ENCODE assay signal across 20 mouse cellular contexts in genomic region chr3:108881873-108882272, GRCm38 (mm10). TPM values are rescaled to one million over a fixed set of nuclear protein-coding genes. Genes with fewer than 3 reads are reported as not detected.
A peak's percentile ranks its signal among the peaks of the same experiment; 100 is the strongest.
DNase-seq lines count a peak whose midpoint lies in the region; ATAC-seq and TF ChIP-seq lines count a peak whose summit lies in the region.
"Not testable (repeated sequence)": the region's sequence is repeated elsewhere in the genome, so short reads cannot be mapped to it uniquely, and the experiment has no call there.
"Had no signal": no experiment of that assay in that cellular context is flagged by ENCODE, and none has a peak within 500 bp of the region (broad histone marks: within the 10 kb centered on the region; RNA-seq: fewer than 3 reads in every experiment).

No protein-coding gene starts in this region.

- peak; percentile 90 for DNase-seq in 3T3-L1 (ENCODE audit: low read depth, low spot score)
- DNase-seq in brain, adult 2 months (ENCODE audit: low read depth, low spot score) = peak; percentile 61
- DNase-seq in fibroblast of lung, adult 2 months (ENCODE audit: low read depth) = peak; percentile 28
- peak; percentile 23 for DNase-seq in kidney, postnatal 0 days (ENCODE audit: low spot score)

- not testable (repeated sequence) for H3K27me3 ChIP-seq in heart, embryonic 15.5 days; kidney, postnatal 0 days (ENCODE audit: insufficient read depth, low read length); limb, embryonic 15.5 days; stomach, embryonic 14.5 days (ENCODE audit: control insufficient read depth, insufficient read depth, low read length)

- not testable (repeated sequence) for H3K9ac ChIP-seq in heart, embryonic 15.5 days; kidney, postnatal 0 days (ENCODE audit: low read depth, low read length); limb, embryonic 15.5 days; stomach, embryonic 14.5 days (replicated peaks; ENCODE audit: low read depth, low read length)

- peaks cover 54% of the 10 kb centered on the region for H3K4me1 ChIP-seq in heart, embryonic 15.5 days (replicated peaks)
- H3K4me1 ChIP-seq in kidney, postnatal 0 days (replicated peaks; ENCODE audit: insufficient read depth, low read length); stomach, embryonic 14.5 days (ENCODE audit: control insufficient read depth, insufficient read depth, low read length): not testable (repeated sequence)
- H3K4me1 ChIP-seq in limb, embryonic 15.5 days = peaks cover 17% of the 10 kb centered on the region

- not testable (repeated sequence) for H3K4me3 ChIP-seq in heart, embryonic 15.5 days; kidney, postnatal 0 days (replicated peaks; ENCODE audit: low read depth, low read length); limb, embryonic 15.5 days; stomach, embryonic 14.5 days (ENCODE audit: low read depth, low read length)

- H3K9me3 ChIP-seq in heart, embryonic 15.5 days (replicated peaks); kidney, postnatal 0 days (replicated peaks; ENCODE audit: low read length); limb, embryonic 15.5 days; stomach, embryonic 14.5 days (ENCODE audit: control insufficient read depth, low read depth, low read length): not testable (repeated sequence)

- TF ChIP-seq CTCF in kidney, postnatal 0 days (IDR thresholded peaks at IDR 0.05; ENCODE audit: low read depth) = not testable (repeated sequence)

- not testable (repeated sequence) for ATAC-seq in heart, embryonic 15.5 days (replicated peaks; ENCODE audit: insufficient number of reproducible peaks, insufficient read depth, low FRiP score, low read depth); kidney, postnatal 0 days (replicated peaks; ENCODE audit: low FRiP score, low read depth); limb, embryonic 15.5 days (ENCODE audit: insufficient number of reproducible peaks, low FRiP score, low TSS enrichment, low read depth); stomach, embryonic 14.5 days (ENCODE audit: insufficient number of reproducible peaks, insufficient read depth, low FRiP score, low read depth)

- H3K36me3 ChIP-seq in heart, embryonic 15.5 days; kidney, postnatal 0 days (ENCODE audit: insufficient read depth, low read length); limb, embryonic 15.5 days; stomach, embryonic 14.5 days (ENCODE audit: control insufficient read depth, insufficient read depth, low read length): not testable (repeated sequence)

- 42% methylated on average over 4 of the region's 4 CpGs for WGBS in heart, embryonic 15.5 days
- WGBS in kidney, postnatal 0 days = 22% methylated on average over 4 of the region's 4 CpGs
- 17% methylated on average over 4 of the region's 4 CpGs for WGBS in limb, embryonic 15.5 days
- WGBS in stomach, embryonic 14.5 days = 35% methylated on average over 4 of the region's 4 CpGs

- H3K4me2 ChIP-seq in heart, embryonic 15.5 days; kidney, postnatal 0 days (ENCODE audit: low read length); limb, embryonic 15.5 days; stomach, embryonic 14.5 days (replicated peaks; ENCODE audit: low read depth, low read length): not testable (repeated sequence)

- H3K27ac ChIP-seq in heart, embryonic 15.5 days = peak overlapping the region; percentile 79
- not testable (repeated sequence) for H3K27ac ChIP-seq in kidney, postnatal 0 days
- peak overlapping the region; percentile 30; the same call in 1 of the 2 replicates for H3K27ac ChIP-seq in limb, embryonic 15.5 days
- 0 out of 2 replicates have a peak overlapping the region, but pooled peaks have one; percentile 72 for H3K27ac ChIP-seq in stomach, embryonic 14.5 days (ENCODE audit: low read length)

RNA-seq across cellular contexts. Expression of gene Fndc7, which starts 7.9 kb away (rescaled TPM):
- 0.09 and 0.36 TPM in 2 replicates for polyA plus RNA-seq in heart, embryonic 15.5 days (2015; fragmentation: Nextera tagmentation; extraction: Ambion mirVana)
- polyA plus RNA-seq in kidney, postnatal 0 days (2015; fragmentation: Nextera tagmentation; extraction: Ambion mirVana) = 0.04 TPM in 1 of 2 replicates, not detected in the other
- polyA plus RNA-seq in limb, embryonic 15.5 days (2015; fragmentation: Nextera tagmentation; extraction: Ambion mirVana) = 0.29 and 0.79 TPM in 2 replicates
- polyA plus RNA-seq in stomach, embryonic 14.5 days (2014; fragmentation: Nextera tagmentation; extraction: Ambion mirVana) = not detected in 2 replicates
- polyA plus RNA-seq: embryonic facial prominence, embryonic 11.5 days; forebrain, embryonic 13.5 days; limb, embryonic 10.5 days; midbrain, embryonic 13.5 days had no signal

RNA-seq across cellular contexts. Expression of gene Prpf38b, which starts 29.7 kb away (rescaled TPM):
- 48.1 and 51.6 TPM in 2 replicates for polyA plus RNA-seq in heart, embryonic 15.5 days (2015; fragmentation: Nextera tagmentation; extraction: Ambion mirVana)
- polyA plus RNA-seq in kidney, postnatal 0 days (2015; fragmentation: Nextera tagmentation; extraction: Ambion mirVana) = 47.6 and 56.4 TPM in 2 replicates
- polyA plus RNA-seq in limb, embryonic 15.5 days (2015; fragmentation: Nextera tagmentation; extraction: Ambion mirVana) = 74.7 and 90.3 TPM in 2 replicates
- polyA plus RNA-seq in stomach, embryonic 14.5 days (2014; fragmentation: Nextera tagmentation; extraction: Ambion mirVana) = 73.7 and 77.1 TPM in 2 replicates

RNA-seq across cellular contexts. Expression of gene Stxbp3, which starts 41.5 kb away (rescaled TPM):
- 28.1 and 29.9 TPM in 2 replicates for polyA plus RNA-seq in heart, embryonic 15.5 days (2015; fragmentation: Nextera tagmentation; extraction: Ambion mirVana)
- 35.5 and 37.6 TPM in 2 replicates for polyA plus RNA-seq in kidney, postnatal 0 days (2015; fragmentation: Nextera tagmentation; extraction: Ambion mirVana)
- 46.6 and 51.8 TPM in 2 replicates for polyA plus RNA-seq in limb, embryonic 15.5 days (2015; fragmentation: Nextera tagmentation; extraction: Ambion mirVana)
- 41.4 and 43.6 TPM in 2 replicates for polyA plus RNA-seq in stomach, embryonic 14.5 days (2014; fragmentation: Nextera tagmentation; extraction: Ambion mirVana)

RNA-seq across cellular contexts. Expression of gene Henmt1, which starts 57.8 kb away (rescaled TPM):
- 0.25 TPM in 1 of 2 replicates, not detected in the other for polyA plus RNA-seq in heart, embryonic 15.5 days (2015; fragmentation: Nextera tagmentation; extraction: Ambion mirVana)
- 0.29 and 0.42 TPM in 2 replicates for polyA plus RNA-seq in kidney, postnatal 0 days (2015; fragmentation: Nextera tagmentation; extraction: Ambion mirVana)
- 0.51 and 1.00 TPM in 2 replicates for polyA plus RNA-seq in limb, embryonic 15.5 days (2015; fragmentation: Nextera tagmentation; extraction: Ambion mirVana)
- 0.43 and 0.78 TPM in 2 replicates for polyA plus RNA-seq in stomach, embryonic 14.5 days (2014; fragmentation: Nextera tagmentation; extraction: Ambion mirVana)
- polyA plus RNA-seq: large intestine, adult 2 months; liver, postnatal 0 days; small intestine, adult 2 months had no signal

RNA-seq across cellular contexts. Expression of gene Gm9857, which starts 58.4 kb away (rescaled TPM):
- polyA plus RNA-seq in heart, embryonic 15.5 days (2015; fragmentation: Nextera tagmentation; extraction: Ambion mirVana) = not detected in 2 replicates
- not detected in 2 replicates for polyA plus RNA-seq in kidney, postnatal 0 days (2015; fragmentation: Nextera tagmentation; extraction: Ambion mirVana)
- polyA plus RNA-seq in limb, embryonic 15.5 days (2015; fragmentation: Nextera tagmentation; extraction: Ambion mirVana) = not detected in 2 replicates
- polyA plus RNA-seq in stomach, embryonic 14.5 days (2014; fragmentation: Nextera tagmentation; extraction: Ambion mirVana) = not detected in 2 replicates
- polyA plus RNA-seq: CD4-positive, CD25-positive, alpha-beta regulatory T cell, adult 4 months; embryonic facial prominence, embryonic 11.5 days; forebrain, embryonic 13.5 days; hindbrain, embryonic 12.5 days; intestine, embryonic 16.5 days; large intestine, adult 2 months; limb, embryonic 10.5 days; liver, embryonic 12.5 days; liver, postnatal 0 days; lung, embryonic 16.5 days; neural tube, embryonic 14.5 days; small intestine, adult 2 months had no signal

Comparison
In these comparisons a context has a peak if more than half of its experiments do, and no peak if none do; other contexts are left out.
1. DNase-seq: peak in every context shown above with its lines; median percentile 90 in 3T3-L1; 61 in brain, adult 2 months; 28 in fibroblast of lung, adult 2 months; 23 in kidney, postnatal 0 days.